Mouse (Mus musculus) E14TG2a.4 (cell line): ENCODE measurements around the gene Adamts14.

ENCODE experiments used
- CTCF ChIP-seq: conservative IDR thresholded peaks from 2 replicates; pipeline ENCODE4 v1.5.1; 2014; ENCODE audit warnings: low read length
- POU5F1 ChIP-seq: IDR thresholded peaks from 2 replicates; pipeline ENCODE4 v1.6.1; 2014; ENCODE audit warnings: low read length, borderline replicate concordance

DNA sequence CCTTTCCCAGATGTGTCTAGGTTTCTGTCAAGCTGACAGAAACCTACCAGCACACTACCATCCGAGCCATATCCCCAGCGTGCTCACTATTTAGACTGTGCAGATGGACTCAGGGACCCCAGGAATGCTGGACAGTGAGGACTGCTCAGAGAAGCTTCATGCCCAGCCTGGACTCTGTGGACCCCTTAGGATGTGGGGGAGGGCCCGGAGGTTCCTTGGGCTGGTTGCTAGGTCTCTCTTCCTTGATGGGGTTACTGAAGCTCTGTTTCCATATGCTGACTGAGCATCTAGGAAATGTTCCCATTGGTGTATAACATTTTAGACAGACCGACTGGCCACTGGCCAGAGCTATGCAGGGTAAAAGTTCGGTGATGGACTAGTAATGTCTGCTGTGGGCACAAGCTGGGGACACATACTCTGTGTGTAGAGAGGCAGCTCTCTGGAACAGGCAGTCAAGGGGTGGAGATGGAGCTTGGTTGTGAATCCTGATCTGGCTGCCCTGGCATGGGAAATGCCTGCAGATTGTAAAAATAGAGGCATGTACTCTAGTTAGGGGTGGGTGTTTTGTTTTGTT is 77.4 kb downstream of the Adamts14 start:
- TF ChIP-seq CTCF (no peak), POU5F1 (no peak)
